Mouse (Mus musculus) heart, postnatal 25 days (tissue): ENCODE results near the gene Gjb5. TPM values are rescaled to one million over a fixed set of nuclear protein-coding genes. Genes with fewer than 3 reads are reported as not detected.

Source experiments
- DNase-seq: peaks from one replicate; pipeline ENCODE4 v3.0.0; 2022; ENCODE audit warnings: low spot score
- intact Hi-C: fragments of 180-260 bp; cut with DNase I; formaldehyde crosslinking; loops from one replicate; pipeline ENCODE4 v1.15.1; 2025
- total RNA-seq, 2 experiments: library from RNA; stranded (reverse); gene quantifications; 2 replicates each; pipeline ENCODE4 v1.2.3; 2021

Gjb5 gene
- total RNA-seq, 2 experiments from 2014 or later: 0.45 TPM; not detected in 1

DNA sequence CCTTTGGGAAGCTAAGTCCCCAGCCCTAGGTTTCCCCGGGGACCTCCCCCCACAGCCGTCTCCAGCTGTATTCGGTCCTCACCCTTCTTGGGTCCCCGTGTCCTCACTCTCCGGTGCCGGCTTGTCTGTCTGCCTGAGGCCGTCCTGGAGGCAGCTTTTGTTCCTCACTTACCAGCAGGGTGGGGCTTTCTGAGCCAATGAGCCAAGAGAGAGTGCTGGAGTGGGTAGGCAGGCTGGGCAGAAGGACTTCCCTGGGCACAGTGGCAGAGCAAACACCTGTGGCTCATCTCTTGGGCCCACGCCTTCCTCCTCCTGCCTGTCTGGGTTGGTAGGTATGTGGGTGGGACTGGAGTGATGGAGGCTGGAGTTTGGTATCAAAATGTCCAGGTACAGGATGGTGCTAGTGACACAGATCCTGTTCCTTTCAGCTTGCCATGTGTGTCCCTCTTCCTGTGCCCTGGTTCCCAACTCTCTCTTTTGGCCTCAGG is 4.0 kb downstream of the Gjb5 start, which contains the start of gene Gjb4:
Gjb4 (minus strand) TSS at position 131 of the 488 bp plus-strand sequence.
- DNase-seq: no peak
- intact Hi-C loops: no loop called here

DNA sequence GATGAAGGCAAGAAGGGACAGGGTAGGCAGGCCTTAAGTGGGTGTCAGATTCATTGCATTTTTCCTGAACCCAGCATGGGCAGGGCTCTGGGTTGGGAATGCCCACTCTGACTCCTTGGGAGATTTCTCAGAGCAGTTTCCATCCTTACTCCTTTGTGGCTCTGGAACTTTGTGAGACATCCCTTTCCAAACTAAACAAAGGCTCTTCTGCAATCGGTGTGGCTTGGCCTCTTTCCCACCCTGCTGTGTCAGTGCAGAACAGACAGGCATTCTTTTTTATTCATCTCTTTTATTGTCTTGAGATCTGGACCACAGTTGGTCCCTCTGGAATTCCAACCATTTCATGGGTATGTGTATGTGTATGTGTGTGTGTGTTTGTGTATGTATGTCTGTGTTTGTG is 5.4 kb downstream of the Gjb5 start:
- DNase-seq: no peak
- intact Hi-C loops: no loop called here

DNA sequence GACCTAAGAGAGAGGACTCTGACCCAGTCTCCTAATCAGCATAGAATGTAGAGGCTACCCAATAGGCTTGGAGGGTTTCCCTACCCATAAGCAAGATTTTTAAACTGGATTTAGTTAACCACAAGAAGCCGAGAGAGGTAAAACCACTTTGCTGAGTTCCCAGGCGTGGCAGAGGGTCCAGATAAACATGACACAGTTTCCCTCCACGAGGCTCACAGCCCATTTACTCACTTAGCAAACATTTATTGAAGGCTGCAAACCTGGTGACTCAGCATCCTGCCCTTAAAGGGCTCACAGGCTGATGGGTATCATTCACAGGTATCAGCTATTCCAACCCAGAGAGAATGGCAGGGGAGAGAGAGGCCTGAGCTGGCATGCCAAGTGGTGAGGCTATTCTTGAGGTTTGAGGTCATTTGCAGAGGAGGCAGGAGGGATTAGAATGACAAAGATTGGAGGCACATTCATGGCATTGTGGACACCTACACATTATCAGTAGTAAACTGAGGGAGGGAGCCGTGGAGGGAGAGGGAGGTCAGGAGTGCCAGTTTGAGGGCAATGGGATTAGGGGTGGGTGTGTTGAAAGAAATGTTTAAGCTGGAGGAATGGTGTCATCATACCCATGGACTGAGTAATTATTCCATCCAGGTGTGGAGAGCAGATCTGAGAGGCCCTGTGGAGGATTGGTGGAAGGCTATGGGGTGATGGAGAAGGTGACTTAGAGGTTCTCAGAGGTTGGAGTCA is 8.3 kb downstream of the Gjb5 start:
- intact Hi-C loops: no loop called here
- no peak for DNase-seq

DNA sequence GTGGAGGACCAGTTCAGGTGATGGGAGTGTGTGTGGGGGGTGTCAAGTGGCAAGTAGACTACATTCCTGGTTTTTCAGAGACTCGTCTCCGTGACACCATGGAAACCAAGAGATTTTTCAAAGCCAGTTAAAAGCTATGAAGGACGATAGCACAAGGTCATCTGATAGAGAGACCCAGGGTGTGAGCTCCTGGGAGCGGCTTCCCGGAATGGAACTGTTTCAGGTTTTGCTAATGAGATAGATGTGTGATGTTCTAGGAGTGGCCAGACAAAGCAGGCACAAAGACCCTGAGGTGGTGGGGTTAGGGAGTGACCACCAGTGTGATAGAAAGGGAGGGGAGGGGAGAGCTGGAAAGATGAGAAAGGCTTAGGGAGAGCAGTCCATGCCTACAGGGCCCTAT is 13.0 kb downstream of the Gjb5 start:
- intact Hi-C loops: no loop called here
- no peak for DNase-seq

DNA sequence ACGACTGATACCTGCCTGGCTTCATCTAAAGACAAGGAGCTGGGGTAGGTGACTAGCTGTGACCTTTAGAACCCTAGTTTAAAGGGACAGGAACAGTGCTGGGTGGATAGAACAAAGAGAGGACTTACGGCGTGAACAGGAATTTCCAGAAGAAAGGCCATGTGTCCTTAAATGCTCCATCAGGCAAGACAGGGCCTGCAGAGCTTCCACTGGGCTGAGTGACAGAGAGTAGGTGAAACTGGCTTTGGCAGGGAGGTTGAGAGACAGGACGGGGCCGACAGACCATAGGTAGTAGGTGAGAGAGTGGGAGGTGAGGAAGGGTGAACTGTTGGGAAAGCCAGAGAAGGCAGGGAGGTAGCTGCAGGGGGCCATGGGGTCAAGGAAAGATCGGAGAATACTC is 16.6 kb downstream of the Gjb5 start:
- intact Hi-C loops: no loop called here
- DNase-seq: no peak

DNA sequence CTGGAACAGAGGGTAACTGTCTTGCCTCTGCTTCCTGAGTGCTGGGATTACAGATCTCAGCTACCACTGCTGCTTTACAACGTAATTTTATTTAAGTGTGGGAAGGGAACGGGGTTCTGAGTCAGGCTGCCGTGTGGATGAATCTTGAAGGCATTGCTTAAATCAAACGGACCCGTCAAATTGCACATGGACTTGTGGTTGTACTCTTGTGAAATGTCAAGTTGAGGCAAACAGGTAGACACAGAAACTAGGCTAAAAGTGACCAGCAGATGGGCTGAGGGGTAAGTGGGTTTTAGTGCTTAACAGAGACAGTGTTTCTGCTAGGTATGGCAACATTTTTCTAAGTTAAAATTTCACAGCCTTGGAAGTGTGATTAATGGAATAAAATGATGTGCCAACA is 20.3 kb downstream of the Gjb5 start:
- no peak for DNase-seq

DNA sequence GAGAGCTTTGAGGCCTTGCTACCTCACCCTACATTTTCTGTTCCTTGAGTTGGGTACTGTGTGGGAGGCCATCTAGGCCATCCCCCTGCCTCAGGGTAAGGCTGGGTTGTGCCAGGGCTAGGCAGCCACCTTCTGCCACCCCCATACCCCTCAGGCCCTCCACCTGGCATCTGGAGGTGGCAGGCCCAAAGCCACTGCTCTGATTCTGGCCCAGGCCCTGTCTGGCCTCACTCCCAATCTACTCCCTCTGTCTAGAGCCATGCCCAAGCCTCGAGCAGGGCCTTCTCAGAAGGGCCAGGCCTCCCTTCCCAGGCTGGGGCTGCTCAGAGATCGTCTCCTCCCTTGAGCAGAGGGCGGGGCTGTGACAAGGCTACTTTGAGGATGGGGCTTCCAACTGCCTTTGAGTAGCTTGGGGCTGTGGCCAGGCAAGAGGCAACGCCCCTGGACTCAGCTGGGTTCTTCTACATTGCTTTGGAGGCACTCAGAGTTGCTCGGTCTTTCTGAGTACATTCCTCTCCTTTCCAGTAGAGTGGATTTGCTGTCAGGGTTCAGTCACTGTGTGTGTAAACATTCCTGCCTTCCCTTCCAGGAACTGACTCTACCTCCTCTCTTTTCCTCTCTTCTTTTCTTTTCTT is 23.0 kb downstream of the Gjb5 start:
- intact Hi-C loops: no loop called here
- no peak for DNase-seq

More for the DNA sequence above, 20.3 kb downstream of the Gjb5 start:
- intact Hi-C loops: no loop called here

DNA sequence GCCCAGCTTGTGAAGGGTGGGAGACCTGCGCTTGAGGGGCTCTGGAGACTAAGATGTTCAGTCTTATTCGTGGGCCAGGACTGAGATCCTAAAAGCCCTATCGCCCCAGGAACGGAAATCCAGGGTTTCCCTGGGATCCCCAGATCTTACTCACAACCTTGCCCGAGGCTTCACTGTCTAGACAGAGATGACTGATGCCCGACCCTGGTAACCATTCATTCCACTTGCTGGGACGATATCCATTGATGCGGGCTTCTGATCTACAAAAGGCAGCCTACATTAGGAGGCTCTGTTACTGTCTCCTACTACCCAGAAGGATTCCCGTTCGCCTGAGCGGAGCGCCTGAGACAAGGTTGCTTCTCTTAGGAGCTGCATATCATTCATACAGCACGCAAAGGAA is 26.8 kb downstream of the Gjb5 start:
- intact Hi-C loops: no loop called here
- DNase-seq: no peak

DNA sequence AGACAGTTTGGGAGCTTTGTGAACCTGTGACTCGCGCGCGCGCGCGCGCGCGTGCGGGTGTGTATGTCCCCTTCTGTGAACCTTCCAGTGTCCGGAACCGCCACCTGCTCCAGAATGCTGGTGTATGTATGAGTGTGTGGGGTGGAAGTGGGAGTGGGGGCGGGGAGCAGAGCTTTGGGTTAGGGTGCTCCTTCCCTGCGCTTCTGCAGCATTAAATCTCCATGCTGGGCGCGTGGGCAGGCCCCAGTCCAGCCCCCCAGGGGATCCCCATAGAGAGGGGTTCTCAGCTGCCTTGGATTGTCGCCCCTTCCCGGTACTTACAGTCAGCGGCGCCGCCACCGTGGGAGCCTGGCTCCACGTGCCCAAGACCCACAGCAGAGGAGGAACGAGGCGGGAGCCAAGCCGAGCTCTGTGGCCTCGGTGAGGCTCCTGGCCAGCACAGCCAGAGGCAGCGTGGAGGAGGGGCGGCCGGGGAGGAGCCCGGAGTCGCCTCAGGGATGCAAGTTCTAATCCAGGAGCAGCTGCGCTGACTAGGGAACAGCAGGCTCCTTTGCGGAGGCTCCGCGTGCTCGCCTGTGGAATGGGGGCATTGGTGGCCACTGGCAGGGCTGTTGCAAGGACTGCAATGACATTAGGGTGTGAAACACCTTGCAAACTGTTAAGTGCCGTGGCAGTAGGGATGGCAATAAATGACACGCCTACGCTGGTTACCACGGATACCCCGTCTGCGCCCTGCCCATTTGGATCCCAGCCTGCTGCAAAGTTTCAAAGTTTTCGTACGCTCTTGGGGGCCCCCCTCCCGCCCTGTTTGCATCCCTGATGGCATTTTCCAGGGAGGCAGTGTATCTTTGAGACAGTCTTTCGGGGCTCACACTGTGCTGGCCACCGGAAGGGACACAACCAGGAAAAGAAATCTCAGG is 27.5 kb downstream of the Gjb5 start, which contains the start of gene Gjb3:
Gjb3 (minus strand) TSS at position 664 of the 920 bp plus-strand sequence.
- no peak for DNase-seq
- intact Hi-C loops: no loop called here

DNA sequence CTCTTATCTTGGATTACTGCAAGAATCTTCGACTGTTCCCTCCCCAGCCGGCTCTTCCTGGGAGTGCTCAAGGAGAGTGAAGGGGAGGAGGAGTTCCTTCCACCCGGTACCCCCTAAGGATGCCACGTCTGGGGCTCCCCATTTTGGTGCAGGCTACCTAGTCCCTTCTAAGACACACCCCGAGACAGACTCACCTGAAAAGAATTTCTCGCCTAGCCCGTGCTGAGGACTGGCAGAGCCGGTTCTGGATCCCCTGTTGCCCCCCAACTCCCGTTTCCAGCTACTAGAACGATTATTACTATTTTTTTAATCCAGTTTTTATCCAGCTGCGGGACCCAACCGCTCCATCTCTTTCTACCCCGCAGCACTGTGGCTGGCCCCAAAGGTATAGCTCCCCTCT is 28.2 kb downstream of the Gjb5 start:
- intact Hi-C loops: no loop called here
- DNase-seq: no peak

DNA sequence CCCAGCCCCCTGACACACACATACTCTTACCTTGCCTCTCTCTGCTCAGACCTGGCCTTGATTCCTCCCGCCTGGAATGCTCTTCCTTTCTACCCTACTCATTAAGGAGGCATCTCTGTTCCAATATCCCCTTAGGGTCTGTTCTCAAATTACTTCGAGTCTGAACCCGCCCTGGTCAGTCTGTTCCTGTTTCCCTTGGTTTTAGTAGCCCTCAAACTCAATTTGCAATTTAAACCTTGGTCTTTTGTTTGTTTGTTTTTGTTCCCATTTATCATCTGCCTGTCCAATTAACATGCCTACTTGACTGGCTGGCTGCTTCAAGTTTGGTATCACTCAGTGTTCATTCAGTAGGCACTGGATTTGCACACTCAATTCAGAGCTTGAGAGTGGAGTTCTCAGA is 28.9 kb downstream of the Gjb5 start:
- no peak for DNase-seq
- intact Hi-C loops: no loop called here

DNA sequence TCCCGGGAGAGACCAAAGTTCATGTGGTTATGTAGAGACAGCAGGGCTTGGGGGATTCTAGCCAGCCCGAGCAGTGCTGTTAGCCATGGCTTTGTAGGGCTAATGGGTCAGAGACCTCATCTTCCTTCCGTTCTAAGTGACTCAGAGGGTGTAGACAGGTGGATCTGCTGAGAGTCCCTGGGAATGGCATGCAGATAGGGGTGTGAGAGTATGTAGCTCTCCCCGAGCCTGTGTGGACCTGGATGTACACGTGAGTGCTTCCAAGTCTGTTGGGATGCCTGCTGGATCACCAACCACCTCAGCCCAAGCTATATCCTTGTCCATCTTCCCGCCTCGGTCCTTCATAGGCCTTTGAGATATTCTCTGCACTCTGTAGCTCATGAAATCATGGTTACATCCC is 29.6 kb downstream of the Gjb5 start:
- DNase-seq: no peak
- intact Hi-C loops: no loop called here

DNA sequence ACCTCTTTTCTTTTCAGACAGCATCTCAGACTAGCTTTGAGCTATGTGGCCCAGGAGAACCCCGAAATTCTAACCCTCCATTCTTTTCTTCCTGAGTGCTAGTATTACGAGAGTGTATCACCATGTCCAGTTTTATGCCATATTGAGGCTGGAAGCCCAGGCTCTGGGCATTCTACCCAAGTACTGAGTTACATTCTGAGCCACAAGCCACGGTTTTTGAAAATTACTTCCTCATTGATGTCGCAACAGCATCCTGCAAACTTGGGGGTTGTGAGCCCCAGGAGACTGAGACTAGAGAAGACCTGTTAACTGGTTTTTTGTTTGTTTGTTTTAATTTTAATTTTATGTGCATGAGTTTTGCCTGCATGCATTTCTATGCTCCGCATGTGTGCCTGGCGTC is 30.2 kb downstream of the Gjb5 start:
- intact Hi-C loops: no loop called here
- DNase-seq: no peak

DNA sequence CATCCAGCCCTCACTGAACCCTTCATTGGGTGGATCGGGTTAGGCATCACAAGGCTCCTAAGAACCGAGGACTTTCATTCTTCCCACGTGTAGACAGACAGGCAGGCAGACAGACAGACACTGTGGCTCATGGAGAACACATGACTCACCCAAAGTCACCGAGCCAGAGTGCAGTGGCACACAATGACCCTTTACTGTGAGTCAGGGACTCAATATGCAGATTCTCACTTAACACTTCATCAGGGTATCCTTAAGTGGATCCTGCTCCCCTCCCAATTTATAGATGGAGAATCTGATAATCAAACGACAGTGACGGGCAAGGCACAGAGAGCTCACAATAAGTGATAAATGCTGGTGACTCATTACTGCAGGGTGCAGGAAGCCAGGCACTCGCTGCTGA is 30.7 kb downstream of the Gjb5 start:
- intact Hi-C loops: no loop called here
- no peak for DNase-seq

DNA sequence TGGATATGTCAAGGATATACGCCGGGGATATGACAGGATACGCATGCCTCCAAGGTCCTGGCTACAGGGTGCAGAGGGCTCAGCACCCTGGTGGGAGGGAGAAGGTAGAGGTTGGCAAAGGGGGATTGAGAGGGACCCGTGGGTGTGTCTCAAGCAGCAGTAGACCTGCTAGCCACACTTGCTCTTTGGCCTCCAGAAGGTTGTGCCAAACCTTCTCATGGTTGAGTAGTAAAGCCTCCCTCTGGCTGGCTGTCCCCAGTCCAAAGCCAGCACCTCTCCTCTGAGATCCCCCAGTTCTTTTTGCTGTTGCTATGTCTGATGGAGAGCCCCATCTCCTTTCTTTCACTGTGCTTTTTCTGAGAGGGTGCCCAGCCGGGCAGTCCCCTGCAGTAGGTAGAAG is 32.7 kb downstream of the Gjb5 start:
- no peak for DNase-seq
- intact Hi-C loops: no loop called here

DNA sequence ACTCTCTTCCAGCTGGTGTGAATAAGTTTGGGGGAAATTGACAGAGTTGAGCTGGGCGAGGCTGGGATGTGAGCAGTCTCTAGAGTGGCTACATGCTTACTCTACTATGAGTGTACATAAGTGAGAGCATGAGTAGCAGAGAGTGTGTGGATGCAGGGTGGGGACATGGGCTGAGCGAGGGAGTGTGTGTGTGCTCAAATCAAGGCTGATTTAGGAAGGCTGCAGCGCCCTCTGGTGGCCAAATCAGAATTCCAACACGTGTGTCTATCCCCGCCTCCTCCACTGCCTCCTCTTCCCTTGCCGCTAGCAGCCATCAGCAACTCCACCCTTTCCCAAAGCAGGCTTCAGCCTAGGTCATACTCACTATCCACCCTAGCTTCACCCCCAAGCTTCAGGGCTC is 33.2 kb downstream of the Gjb5 start:
- DNase-seq: no peak
- intact Hi-C loops: loop anchor here (1.0 kb wide), 1 partner anchor 89 kb away; no protein-coding TSS in a partner anchor

DNA sequence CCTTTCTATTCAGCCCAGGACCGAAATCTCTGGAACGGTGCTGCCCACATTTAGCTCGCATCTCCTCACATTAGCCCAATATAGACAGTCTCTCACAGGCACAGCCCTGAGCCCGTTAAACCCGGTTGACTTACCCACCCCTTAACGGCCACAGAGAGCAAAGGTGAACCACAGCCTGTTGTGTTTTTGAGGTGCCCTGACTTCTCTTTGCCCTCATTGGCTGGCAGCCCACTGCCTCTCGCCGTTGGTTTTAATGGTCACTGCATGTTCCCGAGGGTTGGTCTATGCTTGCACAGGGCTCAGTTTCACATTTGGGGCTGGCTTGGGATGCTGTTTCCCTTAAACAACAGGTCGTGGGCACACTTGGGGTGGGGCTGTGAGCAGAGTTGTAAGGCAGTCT is 33.7 kb downstream of the Gjb5 start:
- intact Hi-C loops: loop anchor here (1.0 kb wide), 1 partner anchor 89 kb away; no protein-coding TSS in a partner anchor
- DNase-seq: no peak

DNA sequence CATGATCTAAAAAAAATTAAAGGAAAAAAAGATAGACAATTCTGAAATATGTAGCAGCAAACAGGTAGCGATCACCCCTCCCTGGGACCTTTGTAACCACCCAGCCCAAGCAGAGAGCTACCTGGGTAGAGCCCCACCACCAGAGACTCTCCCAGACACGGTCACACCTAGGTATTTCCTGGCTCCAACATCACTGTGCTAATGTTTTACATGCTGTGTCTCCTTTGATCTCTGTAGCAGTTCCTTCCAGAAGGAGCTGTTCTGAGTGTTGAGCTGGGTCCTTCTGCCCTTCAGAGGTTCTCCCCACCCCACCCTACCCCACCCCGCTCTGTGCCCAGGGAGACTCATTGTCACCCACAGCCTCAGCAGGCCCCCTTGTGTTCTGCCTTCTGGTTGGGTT is 34.3 kb downstream of the Gjb5 start:
- no peak for DNase-seq
- intact Hi-C loops: loop anchor here (1.0 kb wide), 1 partner anchor 88 kb away; no protein-coding TSS in a partner anchor

DNA sequence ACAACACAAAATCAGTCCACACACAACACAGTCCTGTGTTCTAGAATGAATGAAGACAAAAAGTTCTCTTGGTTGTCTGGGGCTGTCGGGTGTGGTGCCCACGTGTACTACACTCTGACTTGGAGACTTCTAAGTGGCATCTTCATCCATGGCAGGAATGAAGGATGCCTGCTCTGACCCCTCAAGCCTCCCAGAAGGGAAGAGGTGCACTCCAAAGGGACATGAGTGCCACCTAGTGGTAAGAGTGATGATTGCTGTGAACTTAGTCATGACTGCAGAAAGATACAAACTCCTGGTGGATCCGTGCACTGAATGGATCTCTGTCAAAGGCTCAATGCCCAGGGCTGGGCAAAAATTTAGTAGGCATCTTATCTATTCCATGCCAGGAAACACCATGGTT is 38.4 kb downstream of the Gjb5 start:
- intact Hi-C loops: loop anchor here (2.0 kb wide), 1 partner anchor 85 kb away; no protein-coding TSS in a partner anchor
- no peak for DNase-seq

DNA sequence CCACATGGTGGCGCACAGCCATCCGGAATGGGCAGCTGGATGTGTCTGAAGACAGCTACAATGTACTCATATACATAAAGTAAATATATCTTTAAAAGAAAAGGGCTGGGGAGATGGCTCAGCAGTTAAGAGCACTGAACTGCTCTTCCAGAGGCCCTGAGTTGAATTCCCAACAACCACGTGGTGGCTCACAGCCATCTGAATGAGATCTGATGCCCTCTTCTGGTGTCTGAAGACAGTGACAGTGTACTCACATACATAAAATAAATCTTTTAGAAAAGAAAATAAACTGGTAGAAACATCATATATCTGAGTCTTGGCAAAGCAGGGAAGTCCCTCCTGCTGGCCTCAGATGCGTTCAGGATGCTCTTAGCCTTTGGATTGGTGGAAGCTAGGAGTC is 40.8 kb downstream of the Gjb5 start:
- DNase-seq: no peak
- intact Hi-C loops: loop anchor here (1.0 kb wide), 1 partner anchor 67 kb away; no protein-coding TSS in a partner anchor
